Mouse (Mus musculus): ENCODE measurements around the gene Fitm2. TPM values are rescaled to one million over a fixed set of nuclear protein-coding genes. Genes with fewer than 3 reads are reported as not detected.

The Fitm2 gene
- polyA plus RNA-seq, 1 experiment from 2014 or later: 15.3 TPM

- no peak for ATAC-seq (replicated peaks; ENCODE audit: extremely low read depth, insufficient read depth, low FRiP score)
- WGBS: 88% methylated on average over 17 of the region's 17 CpGs
- Histone ChIP-seq H3K9me3 (replicated peaks; ENCODE audit: control insufficient read depth, low read length) (no peaks in the 10 kb centered on the region), H3K4me1 (ENCODE audit: control insufficient read depth, insufficient read depth, low read length) (no peaks in the 10 kb centered on the region), H3K27me3 (ENCODE audit: control insufficient read depth, insufficient read depth, low read length) (no peaks in the 10 kb centered on the region), H3K9ac (ENCODE audit: low read length) (no peak overlapping the region), H3K27ac (ENCODE audit: low read length) (no peak overlapping the region), H3K4me3 (ENCODE audit: low read length) (no peak overlapping the region), H3K4me2 (ENCODE audit: low read depth, low read length) (no peak overlapping the region), H3K36me3 (ENCODE audit: control insufficient read depth, insufficient read depth) (no peaks in the 10 kb centered on the region)
Measured at GRCm38 (mm10) chr2:163490656-163491055, 18.2 kb upstream of the Fitm2 start.

GRCm38 (mm10) chr2:163489725-163490291 is 17.4 kb upstream of the Fitm2 start:
- no peak for ATAC-seq (replicated peaks; ENCODE audit: extremely low read depth, insufficient read depth, low FRiP score)
- Histone ChIP-seq H3K4me1 (ENCODE audit: control insufficient read depth, insufficient read depth, low read length) (no peaks in the 10 kb centered on the region), H3K9me3 (replicated peaks; ENCODE audit: control insufficient read depth, low read length) (no peaks in the 10 kb centered on the region), H3K4me2 (ENCODE audit: low read depth, low read length) (no peak overlapping the region), H3K27me3 (ENCODE audit: control insufficient read depth, insufficient read depth, low read length) (no peaks in the 10 kb centered on the region), H3K4me3 (ENCODE audit: low read length) (no peak overlapping the region), H3K9ac (ENCODE audit: low read length) (no peak overlapping the region), H3K27ac (ENCODE audit: low read length) (no peak overlapping the region), H3K36me3 (ENCODE audit: control insufficient read depth, insufficient read depth) (no peaks in the 10 kb centered on the region)
- WGBS: 50% methylated on average over 5 of the region's 5 CpGs

GRCm38 (mm10) chr2:163487360-163487759 is 14.9 kb upstream of the Fitm2 start:
- Histone ChIP-seq H3K27ac (ENCODE audit: low read length) (no peak overlapping the region), H3K4me2 (ENCODE audit: low read depth, low read length) (no peak overlapping the region), H3K9ac (ENCODE audit: low read length) (no peak overlapping the region), H3K9me3 (replicated peaks; ENCODE audit: control insufficient read depth, low read length) (no peaks in the 10 kb centered on the region), H3K27me3 (ENCODE audit: control insufficient read depth, insufficient read depth, low read length) (peaks cover 8% of the 10 kb centered on the region), H3K4me1 (ENCODE audit: control insufficient read depth, insufficient read depth, low read length) (no peaks in the 10 kb centered on the region), H3K36me3 (ENCODE audit: control insufficient read depth, insufficient read depth) (no peaks in the 10 kb centered on the region), H3K4me3 (ENCODE audit: low read length) (no peak overlapping the region)
- no peak for ATAC-seq (replicated peaks; ENCODE audit: extremely low read depth, insufficient read depth, low FRiP score)
- 89% methylated on average over 3 of the region's 3 CpGs for WGBS

GRCm38 (mm10) chr2:163481539-163482029 is 9.2 kb upstream of the Fitm2 start:
- Histone ChIP-seq H3K4me2 (ENCODE audit: low read depth, low read length) (peak overlapping the region; percentile 48), H3K4me1 (ENCODE audit: control insufficient read depth, insufficient read depth, low read length) (peaks cover 7% of the 10 kb centered on the region), H3K9me3 (replicated peaks; ENCODE audit: control insufficient read depth, low read length) (no peaks in the 10 kb centered on the region), H3K27me3 (ENCODE audit: control insufficient read depth, insufficient read depth, low read length) (peaks cover 23% of the 10 kb centered on the region), H3K9ac (ENCODE audit: low read length) (0 out of 2 replicates have a peak overlapping the region, but pooled peaks have one; percentile 8), H3K27ac (ENCODE audit: low read length) (no peak overlapping the region), H3K4me3 (ENCODE audit: low read length) (peak overlapping the region; percentile 23; the same call in 1 of the 2 replicates), H3K36me3 (ENCODE audit: control insufficient read depth, insufficient read depth) (no peaks in the 10 kb centered on the region)
- no peak for ATAC-seq (replicated peaks; ENCODE audit: extremely low read depth, insufficient read depth, low FRiP score)
- 3% methylated on average over 21 of the region's 21 CpGs for WGBS

GRCm38 (mm10) chr2:163480191-163480825 is 7.9 kb upstream of the Fitm2 start:
- WGBS: 45% methylated on average over 18 of the region's 18 CpGs
- no peaks in the 10 kb centered on the region for H3K36me3 ChIP-seq (ENCODE audit: control insufficient read depth, insufficient read depth)
- no peak overlapping the region for H3K9ac ChIP-seq (ENCODE audit: low read length)
- no peak overlapping the region for H3K4me3 ChIP-seq (ENCODE audit: low read length)
- H3K9me3 ChIP-seq (replicated peaks; ENCODE audit: control insufficient read depth, low read length): no peaks in the 10 kb centered on the region
- peaks cover 23% of the 10 kb centered on the region for H3K27me3 ChIP-seq (ENCODE audit: control insufficient read depth, insufficient read depth, low read length)
- H3K4me1 ChIP-seq (ENCODE audit: control insufficient read depth, insufficient read depth, low read length): peaks cover 7% of the 10 kb centered on the region
- H3K27ac ChIP-seq (ENCODE audit: low read length): no peak overlapping the region
- no peak for ATAC-seq (replicated peaks; ENCODE audit: extremely low read depth, insufficient read depth, low FRiP score)
- no peak overlapping the region for H3K4me2 ChIP-seq (ENCODE audit: low read depth, low read length)

- H3K36me3 ChIP-seq (ENCODE audit: control insufficient read depth, insufficient read depth): peaks cover 8% of the 10 kb centered on the region; the same call in 1 of the 2 replicates
- H3K9ac ChIP-seq (ENCODE audit: low read length): peak overlapping the region; percentile 88
- no peaks in the 10 kb centered on the region for H3K27me3 ChIP-seq (ENCODE audit: control insufficient read depth, insufficient read depth, low read length)
- H3K9me3 ChIP-seq (replicated peaks; ENCODE audit: control insufficient read depth, low read length): no peaks in the 10 kb centered on the region
- 5% methylated on average over 36 of the region's 36 CpGs for WGBS
- peak overlapping the region; percentile 93 for H3K4me2 ChIP-seq (ENCODE audit: low read depth, low read length)
- ATAC-seq (replicated peaks; ENCODE audit: extremely low read depth, insufficient read depth, low FRiP score): no peak; the same call in none of the 2 replicates
- peak overlapping the region; percentile 78 for H3K4me3 ChIP-seq (ENCODE audit: low read length)
- peaks cover 10% of the 10 kb centered on the region for H3K4me1 ChIP-seq (ENCODE audit: control insufficient read depth, insufficient read depth, low read length)
- H3K27ac ChIP-seq (ENCODE audit: low read length): peak overlapping the region; percentile 75
Measured at GRCm38 (mm10) chr2:163471710-163472465, 541 bp downstream of the Fitm2 start.

- H3K9me3 ChIP-seq (replicated peaks; ENCODE audit: control insufficient read depth, low read length): no peaks in the 10 kb centered on the region
- peaks cover 10% of the 10 kb centered on the region for H3K4me1 ChIP-seq (ENCODE audit: control insufficient read depth, insufficient read depth, low read length)
- ATAC-seq (replicated peaks; ENCODE audit: extremely low read depth, insufficient read depth, low FRiP score): no peak
- peak overlapping the region; percentile 78 for H3K4me3 ChIP-seq (ENCODE audit: low read length)
- no peak overlapping the region; the same call in 1 of the 2 replicates for H3K9ac ChIP-seq (ENCODE audit: low read length)
- peak overlapping the region; percentile 93 for H3K4me2 ChIP-seq (ENCODE audit: low read depth, low read length)
- WGBS: 55% methylated on average over 3 of the region's 3 CpGs
- H3K36me3 ChIP-seq (ENCODE audit: control insufficient read depth, insufficient read depth): peaks cover 8% of the 10 kb centered on the region; the same call in 1 of the 2 replicates
- no peak overlapping the region; the same call in 1 of the 2 replicates for H3K27ac ChIP-seq (ENCODE audit: low read length)
- H3K27me3 ChIP-seq (ENCODE audit: control insufficient read depth, insufficient read depth, low read length): no peaks in the 10 kb centered on the region
Measured at GRCm38 (mm10) chr2:163471136-163471535, 1.3 kb downstream of the Fitm2 start.

GRCm38 (mm10) chr2:163469711-163470110 is 2.7 kb downstream of the Fitm2 start:
- H3K36me3 ChIP-seq (ENCODE audit: control insufficient read depth, insufficient read depth): peaks cover 8% of the 10 kb centered on the region; the same call in 1 of the 2 replicates
- no peaks in the 10 kb centered on the region for H3K27me3 ChIP-seq (ENCODE audit: control insufficient read depth, insufficient read depth, low read length)
- H3K4me1 ChIP-seq (ENCODE audit: control insufficient read depth, insufficient read depth, low read length): peaks cover 20% of the 10 kb centered on the region
- H3K9me3 ChIP-seq (replicated peaks; ENCODE audit: control insufficient read depth, low read length): no peaks in the 10 kb centered on the region
- 90% methylated on average over 15 of the region's 15 CpGs for WGBS
- no peak overlapping the region for H3K27ac ChIP-seq (ENCODE audit: low read length)
- no peak overlapping the region for H3K4me2 ChIP-seq (ENCODE audit: low read depth, low read length)
- no peak overlapping the region for H3K4me3 ChIP-seq (ENCODE audit: low read length)
- no peak overlapping the region for H3K9ac ChIP-seq (ENCODE audit: low read length)
- no peak for ATAC-seq (replicated peaks; ENCODE audit: extremely low read depth, insufficient read depth, low FRiP score)

- no peak for ATAC-seq (replicated peaks; ENCODE audit: extremely low read depth, insufficient read depth, low FRiP score)
- no peak overlapping the region for H3K4me2 ChIP-seq (ENCODE audit: low read depth, low read length)
- H3K27me3 ChIP-seq (ENCODE audit: control insufficient read depth, insufficient read depth, low read length): no peaks in the 10 kb centered on the region
- no peak overlapping the region for H3K9ac ChIP-seq (ENCODE audit: low read length)
- peaks cover 8% of the 10 kb centered on the region; the same call in 1 of the 2 replicates for H3K36me3 ChIP-seq (ENCODE audit: control insufficient read depth, insufficient read depth)
- H3K27ac ChIP-seq (ENCODE audit: low read length): no peak overlapping the region
- WGBS: 84% methylated on average over 6 of the region's 6 CpGs
- no peak overlapping the region for H3K4me3 ChIP-seq (ENCODE audit: low read length)
- H3K9me3 ChIP-seq (replicated peaks; ENCODE audit: control insufficient read depth, low read length): no peaks in the 10 kb centered on the region
- H3K4me1 ChIP-seq (ENCODE audit: control insufficient read depth, insufficient read depth, low read length): peaks cover 28% of the 10 kb centered on the region
Measured at GRCm38 (mm10) chr2:163468866-163469265, 3.6 kb downstream of the Fitm2 start.

All from heart, embryonic 16.5 days (tissue).